In the genomic region with DNA sequence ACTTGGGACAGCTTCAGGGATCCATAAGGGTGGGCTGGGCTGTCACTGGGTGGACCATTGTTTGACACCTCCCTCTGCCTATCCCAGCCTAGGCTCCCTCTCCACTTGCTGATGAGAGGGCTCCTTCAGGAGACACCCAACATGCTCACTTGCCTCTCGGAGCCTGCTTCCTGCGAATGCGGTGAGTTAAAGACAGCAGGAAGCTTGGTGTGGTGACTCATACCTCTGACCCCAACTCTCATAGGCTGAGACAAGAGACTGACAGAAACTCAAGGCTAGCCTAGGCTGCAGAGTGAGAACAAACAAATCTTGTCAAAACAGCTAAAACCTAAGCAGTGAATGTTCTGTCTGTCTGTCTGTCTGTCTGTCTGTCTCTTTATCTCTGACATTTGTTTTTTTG, we compare ENCODE assay signal across 18 mouse cellular contexts. TPM values are rescaled to one million over a fixed set of nuclear protein-coding genes. Genes with fewer than 3 reads are reported as not detected.
DNase-seq lines count a peak whose midpoint lies in the region; ATAC-seq lines count a peak whose summit lies in the region.
"Had no signal": no experiment of that assay in that cellular context is flagged by ENCODE, and none has a peak within 500 bp of the region (broad histone marks: within the 10 kb centered on the region; RNA-seq: fewer than 3 reads in every experiment).

No protein-coding gene starts in this region.

- no peaks in the 10 kb centered on the region for H3K4me1 ChIP-seq in forebrain, embryonic 12.5 days
- H3K4me1 ChIP-seq in embryonic facial prominence, embryonic 10.5 days: no peaks in the 10 kb centered on the region
- no peaks in the 10 kb centered on the region for H3K4me1 ChIP-seq in midbrain, embryonic 13.5 days (replicated peaks)
- H3K4me1 ChIP-seq: forebrain, embryonic 13.5 days; hindbrain, embryonic 15.5 days; limb, embryonic 12.5 days had no signal

- H3K36me3 ChIP-seq in forebrain, embryonic 12.5 days (replicated peaks): no peaks in the 10 kb centered on the region
- H3K36me3 ChIP-seq in embryonic facial prominence, embryonic 10.5 days (replicated peaks): no peaks in the 10 kb centered on the region
- H3K36me3 ChIP-seq in midbrain, embryonic 13.5 days: no peaks in the 10 kb centered on the region
- H3K36me3 ChIP-seq: hindbrain, embryonic 15.5 days; limb, embryonic 12.5 days had no signal

- no peak overlapping the region for H3K9ac ChIP-seq in forebrain, embryonic 12.5 days
- no peak overlapping the region for H3K9ac ChIP-seq in midbrain, embryonic 13.5 days (replicated peaks)
- H3K9ac ChIP-seq: forebrain, embryonic 13.5 days; hindbrain, embryonic 15.5 days; limb, embryonic 12.5 days had no signal

- ATAC-seq in activated CD4-positive, CD25-positive, alpha-beta regulatory T cell, adult 4 months: peak; percentile 49
- peak; percentile 87 for ATAC-seq in granulocyte monocyte progenitor cell, adult 5-6 weeks (replicated peaks; ENCODE audit: poor library complexity, severe bottlenecking)
- no peak for ATAC-seq in forebrain, embryonic 12.5 days (ENCODE audit: low FRiP score)
- ATAC-seq in midbrain, embryonic 13.5 days: no peak
- ATAC-seq: forebrain, embryonic 13.5 days; midbrain, embryonic 16.5 days had no signal

- no peak overlapping the region for H3K4me2 ChIP-seq in forebrain, embryonic 12.5 days
- no peak overlapping the region for H3K4me2 ChIP-seq in midbrain, embryonic 13.5 days (replicated peaks)
- H3K4me2 ChIP-seq: forebrain, embryonic 13.5 days; hindbrain, embryonic 15.5 days; limb, embryonic 12.5 days had no signal

- H3K4me3 ChIP-seq in forebrain, embryonic 12.5 days (replicated peaks): no peak overlapping the region
- no peak overlapping the region for H3K4me3 ChIP-seq in embryonic facial prominence, embryonic 10.5 days
- H3K4me3 ChIP-seq in midbrain, embryonic 13.5 days (replicated peaks): no peak overlapping the region
- H3K4me3 ChIP-seq: forebrain, embryonic 13.5 days; hindbrain, embryonic 15.5 days; limb, embryonic 12.5 days had no signal

- WGBS in forebrain, embryonic 12.5 days: 91% methylated on average over 3 of the region's 3 CpGs
- 81% methylated on average over 3 of the region's 3 CpGs for WGBS in embryonic facial prominence, embryonic 10.5 days
- 83% methylated on average over 3 of the region's 3 CpGs for WGBS in midbrain, embryonic 13.5 days

- no peak overlapping the region for H3K27ac ChIP-seq in forebrain, embryonic 12.5 days
- H3K27ac ChIP-seq in embryonic facial prominence, embryonic 10.5 days (replicated peaks): no peak overlapping the region
- H3K27ac ChIP-seq in midbrain, embryonic 13.5 days: no peak overlapping the region
- H3K27ac ChIP-seq: forebrain, embryonic 13.5 days; hindbrain, embryonic 15.5 days; limb, embryonic 12.5 days had no signal

- DNase-seq in CD4-positive, CD25-positive, alpha-beta regulatory T cell, adult 2 months (ENCODE audit: low read depth, low spot score): peak; percentile 27
- DNase-seq in natural killer cell, adult 2 months (ENCODE audit: low spot score in 2 of 2): peak; percentile 52 to 67
- no peak for DNase-seq in embryonic facial prominence, embryonic 10.5 days (ENCODE audit: low spot score)
- DNase-seq in embryo, embryonic 10 days (ENCODE audit: low spot score): no peak
- DNase-seq: cerebellum, adult 18-20 months; kidney, adult 9 months; lung, adult 2 months; lung, postnatal 4 days; right cerebral cortex, postnatal 4 days had no signal

- H3K9me3 ChIP-seq in forebrain, embryonic 12.5 days: no peaks in the 10 kb centered on the region
- H3K9me3 ChIP-seq in embryonic facial prominence, embryonic 10.5 days: no peaks in the 10 kb centered on the region
- no peaks in the 10 kb centered on the region for H3K9me3 ChIP-seq in midbrain, embryonic 13.5 days
- H3K9me3 ChIP-seq: forebrain, embryonic 13.5 days; hindbrain, embryonic 15.5 days; limb, embryonic 12.5 days had no signal

- H3K27me3 ChIP-seq in forebrain, embryonic 12.5 days: no peaks in the 10 kb centered on the region
- H3K27me3 ChIP-seq in embryonic facial prominence, embryonic 10.5 days (replicated peaks; ENCODE audit: low read depth, poor library complexity, severe bottlenecking): no peaks in the 10 kb centered on the region
- no peaks in the 10 kb centered on the region for H3K27me3 ChIP-seq in midbrain, embryonic 13.5 days
- H3K27me3 ChIP-seq: forebrain, embryonic 13.5 days; hindbrain, embryonic 15.5 days; limb, embryonic 12.5 days had no signal

RNA-seq across cellular contexts. Expression of a gene that starts 40.1 kb away (rescaled TPM):
- polyA plus RNA-seq in activated CD4-positive, CD25-positive, alpha-beta regulatory T cell, adult 4 months (2017; shearing (Covaris generic)): 10 to 100 TPM; 30.8 to 37.3 TPM
- 56.4 and 61.5 TPM in 2 replicates for total RNA-seq in granulocyte monocyte progenitor cell, adult 5-6 weeks (2014; fragmentation: Nextera tagmentation)
- total RNA-seq in granulocyte monocyte progenitor cell, adult 5-6 weeks (2017): 80.8 and 104 TPM in 2 replicates
- polyA plus RNA-seq in forebrain, embryonic 12.5 days (2016; fragmentation: Nextera tagmentation; extraction: Ambion mirVana): 113 and 127 TPM in 2 replicates
- polyA plus RNA-seq in embryonic facial prominence, embryonic 10.5 days (2016; fragmentation: Nextera tagmentation; extraction: Ambion mirVana): 183 and 189 TPM in 2 replicates
- polyA plus RNA-seq in midbrain, embryonic 13.5 days (2015; fragmentation: Nextera tagmentation; extraction: Ambion mirVana): 88.9 and 89.2 TPM in 2 replicates

RNA-seq across cellular contexts. Expression of a gene that starts 48.9 kb away (rescaled TPM):
- polyA plus RNA-seq in activated CD4-positive, CD25-positive, alpha-beta regulatory T cell, adult 4 months (2017; shearing (Covaris generic)): under 1 TPM; 0.31 to 0.74 TPM
- not detected in 2 replicates for total RNA-seq in granulocyte monocyte progenitor cell, adult 5-6 weeks (2014; fragmentation: Nextera tagmentation)
- total RNA-seq in granulocyte monocyte progenitor cell, adult 5-6 weeks (2017): not detected in 2 replicates
- not detected in 2 replicates for polyA plus RNA-seq in forebrain, embryonic 12.5 days (2016; fragmentation: Nextera tagmentation; extraction: Ambion mirVana)
- polyA plus RNA-seq in embryonic facial prominence, embryonic 10.5 days (2016; fragmentation: Nextera tagmentation; extraction: Ambion mirVana): not detected in 2 replicates
- polyA plus RNA-seq in midbrain, embryonic 13.5 days (2015; fragmentation: Nextera tagmentation; extraction: Ambion mirVana): not detected in 2 replicates
- polyA plus RNA-seq: forebrain, embryonic 13.5 days; heart, embryonic 16.5 days; limb, embryonic 12.5 days; midbrain, embryonic 16.5 days had no signal

RNA-seq across cellular contexts. Expression of a gene that starts 54.6 kb away (rescaled TPM):
- polyA plus RNA-seq in activated CD4-positive, CD25-positive, alpha-beta regulatory T cell, adult 4 months (2017; shearing (Covaris generic)): not detected
- not detected in 2 replicates for total RNA-seq in granulocyte monocyte progenitor cell, adult 5-6 weeks (2014; fragmentation: Nextera tagmentation)
- total RNA-seq in granulocyte monocyte progenitor cell, adult 5-6 weeks (2017): 0.82 TPM in 1 of 2 replicates, not detected in the other
- polyA plus RNA-seq in forebrain, embryonic 12.5 days (2016; fragmentation: Nextera tagmentation; extraction: Ambion mirVana): 4.5 and 5.4 TPM in 2 replicates
- polyA plus RNA-seq in embryonic facial prominence, embryonic 10.5 days (2016; fragmentation: Nextera tagmentation; extraction: Ambion mirVana): 2.0 and 2.4 TPM in 2 replicates
- 4.8 and 6.7 TPM in 2 replicates for polyA plus RNA-seq in midbrain, embryonic 13.5 days (2015; fragmentation: Nextera tagmentation; extraction: Ambion mirVana)

Comparison
In these comparisons a context has a peak if more than half of its experiments do, and no peak if none do; other contexts are left out.
1. DNase-seq: peak in CD4-positive, CD25-positive, alpha-beta regulatory T cell, adult 2 months (single experiment) and natural killer cell, adult 2 months (2 of 2); none in embryonic facial prominence, embryonic 10.5 days (single experiment) and embryo, embryonic 10 days (single experiment).
2. ATAC-seq: peak in activated CD4-positive, CD25-positive, alpha-beta regulatory T cell, adult 4 months (single experiment) and granulocyte monocyte progenitor cell, adult 5-6 weeks (single experiment); none in forebrain, embryonic 12.5 days (single experiment) and midbrain, embryonic 13.5 days (single experiment).